Mouse (Mus musculus): ENCODE results near the gene Palld. TPM values are rescaled to one million over a fixed set of nuclear protein-coding genes. Genes with fewer than 3 reads are reported as not detected.

Gene Palld
- polyA plus RNA-seq, 1 experiment, result 58.2 TPM

DNA sequence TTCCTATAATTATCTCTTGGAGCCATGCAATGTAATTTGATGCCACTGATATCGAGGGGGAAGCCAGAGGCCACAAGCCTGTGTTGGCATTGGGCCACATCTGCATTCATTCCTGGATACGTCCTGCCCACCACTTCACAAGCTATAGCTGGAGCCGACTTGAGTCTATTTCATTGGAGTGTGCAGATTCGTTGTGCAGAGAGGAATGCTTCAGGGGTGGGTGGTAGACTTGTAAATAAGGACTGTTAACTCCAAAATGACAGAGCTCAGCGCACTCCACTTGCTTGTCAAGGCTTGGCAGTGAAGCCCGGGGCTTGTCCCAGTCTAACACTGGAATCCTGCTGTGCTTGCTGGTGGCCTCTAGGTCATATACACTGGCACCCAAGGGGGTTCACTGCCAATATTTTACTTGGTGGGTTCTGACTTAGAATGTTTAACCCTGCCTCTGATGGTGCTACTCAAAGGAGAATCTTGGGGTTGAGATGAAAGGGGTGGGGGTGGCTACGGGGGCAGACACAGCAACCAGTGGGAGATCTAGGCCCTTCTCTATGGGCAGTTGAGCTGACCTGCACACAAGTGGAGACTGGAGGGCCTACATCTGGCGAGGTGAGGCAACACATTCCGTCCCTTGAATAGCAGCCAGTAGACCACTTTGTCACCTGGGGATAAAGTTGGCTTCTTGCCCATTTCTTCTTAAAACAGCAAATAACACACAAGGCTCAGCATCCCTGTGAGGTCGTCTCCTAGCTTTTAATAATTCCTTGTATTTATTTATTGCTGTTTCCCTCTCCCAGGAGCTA lies 157.1 kb downstream of the Palld start:
- WGBS, result 51% methylated on average over 10 of the region's 10 CpGs
- no peak overlapping the region for H3K4me3 ChIP-seq (ENCODE audit: low read depth, low read length)
- TF ChIP-seq CTCF (IDR thresholded peaks at IDR 0.05; ENCODE audit: extremely low read depth, insufficient read length, insufficient replicate concordance, low read depth, low read length) (no peak), POLR2A (IDR thresholded peaks at IDR 0.05; ENCODE audit: low read depth, low read length) (no peak)
- no peaks in the 10 kb centered on the region for H3K36me3 ChIP-seq (ENCODE audit: control insufficient read depth, insufficient read depth, low read length)
- H3K4me1 ChIP-seq (ENCODE audit: control insufficient read depth, insufficient read depth, insufficient read length, low read length), result peaks cover 5% of the 10 kb centered on the region; the same call in 1 of the 2 replicates
- H3K27ac ChIP-seq (ENCODE audit: insufficient read depth, low read depth, low read length), result no peak overlapping the region
- no peaks in the 10 kb centered on the region for H3K27me3 ChIP-seq (ENCODE audit: control insufficient read depth, insufficient read depth, low read length)

DNA sequence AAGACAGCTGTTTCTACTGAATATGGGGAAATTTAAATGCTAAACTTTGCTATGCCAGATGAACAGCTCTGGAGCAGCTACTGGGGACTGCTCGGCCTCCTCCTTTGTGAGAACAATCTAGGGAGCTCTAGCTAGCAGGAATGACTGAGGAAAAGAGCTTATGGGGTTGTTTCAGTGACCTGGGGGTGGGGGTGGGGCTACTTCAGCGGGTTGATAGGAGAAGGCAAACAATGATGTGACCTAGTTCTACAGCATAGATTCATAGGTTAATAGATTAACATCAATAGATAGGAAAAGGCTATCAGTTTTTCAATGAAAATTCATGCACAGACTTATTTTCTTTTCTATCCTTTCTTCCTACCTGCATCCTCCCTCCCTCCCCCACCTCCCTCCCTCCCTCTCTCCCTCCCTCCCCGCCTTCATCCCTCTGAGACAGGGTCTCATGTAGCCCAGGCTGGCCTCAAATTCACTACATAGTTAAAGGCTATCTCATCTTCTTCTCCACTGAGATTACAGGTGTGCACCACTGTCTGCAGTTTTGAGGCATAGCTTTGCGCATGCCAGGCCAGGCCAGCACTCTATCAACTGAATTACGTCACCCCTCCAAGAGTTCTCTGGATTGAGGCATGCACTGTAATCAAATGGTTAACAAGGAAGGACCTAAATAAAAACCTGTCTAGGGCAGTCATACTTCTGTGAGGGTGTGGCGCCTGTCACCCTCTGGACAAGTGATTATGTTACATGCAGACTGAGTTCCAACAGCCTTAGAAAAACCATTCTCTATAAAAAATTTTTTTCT lies 158.5 kb downstream of the Palld start:
- Histone ChIP-seq H3K4me3 (ENCODE audit: low read depth, low read length) (no peak overlapping the region), H3K27ac (ENCODE audit: insufficient read depth, low read depth, low read length) (no peak overlapping the region), H3K36me3 (ENCODE audit: control insufficient read depth, insufficient read depth, low read length) (no peaks in the 10 kb centered on the region), H3K27me3 (ENCODE audit: control insufficient read depth, insufficient read depth, low read length) (no peaks in the 10 kb centered on the region), H3K4me1 (ENCODE audit: control insufficient read depth, insufficient read depth, insufficient read length, low read length) (peaks cover 5% of the 10 kb centered on the region; the same call in 1 of the 2 replicates)
- WGBS, result 44% methylated on average over 6 of the region's 6 CpGs
- TF ChIP-seq POLR2A (IDR thresholded peaks at IDR 0.05; ENCODE audit: low read depth, low read length) (no peak), CTCF (IDR thresholded peaks at IDR 0.05; ENCODE audit: extremely low read depth, insufficient read length, insufficient replicate concordance, low read depth, low read length) (no peak)

DNA sequence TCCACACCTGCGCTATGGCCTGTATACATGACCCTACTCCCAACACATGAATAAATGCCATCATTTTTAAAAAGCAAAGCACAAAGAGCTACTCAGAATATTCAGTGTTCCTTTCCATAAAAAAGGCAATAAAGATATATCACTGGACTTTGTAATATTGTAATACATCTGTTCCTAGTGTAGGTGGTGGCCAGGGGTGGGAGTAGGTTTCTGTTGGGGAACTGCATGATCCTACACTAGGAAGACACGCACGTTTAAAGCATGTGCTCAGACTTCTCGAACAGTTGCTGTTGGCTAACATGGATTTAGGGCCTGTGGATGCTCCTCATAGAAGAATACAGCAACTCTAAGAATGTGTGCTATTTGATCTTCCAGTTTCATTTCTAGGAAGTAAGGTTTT lies 165.0 kb downstream of the Palld start:
- H3K36me3 ChIP-seq (ENCODE audit: control insufficient read depth, insufficient read depth, low read length), result no peaks in the 10 kb centered on the region
- H3K4me3 ChIP-seq (ENCODE audit: low read depth, low read length), result no peak overlapping the region
- no peak overlapping the region for H3K27ac ChIP-seq (ENCODE audit: insufficient read depth, low read depth, low read length)
- TF ChIP-seq CTCF (IDR thresholded peaks at IDR 0.05; ENCODE audit: extremely low read depth, insufficient read length, insufficient replicate concordance, low read depth, low read length) (no peak), POLR2A (IDR thresholded peaks at IDR 0.05; ENCODE audit: low read depth, low read length) (no peak)
- peaks cover 12% of the 10 kb centered on the region; the same call in 1 of the 2 replicates for H3K4me1 ChIP-seq (ENCODE audit: control insufficient read depth, insufficient read depth, insufficient read length, low read length)
- 41% methylated on average over 4 of the region's 4 CpGs for WGBS
- H3K27me3 ChIP-seq (ENCODE audit: control insufficient read depth, insufficient read depth, low read length), result no peaks in the 10 kb centered on the region

DNA sequence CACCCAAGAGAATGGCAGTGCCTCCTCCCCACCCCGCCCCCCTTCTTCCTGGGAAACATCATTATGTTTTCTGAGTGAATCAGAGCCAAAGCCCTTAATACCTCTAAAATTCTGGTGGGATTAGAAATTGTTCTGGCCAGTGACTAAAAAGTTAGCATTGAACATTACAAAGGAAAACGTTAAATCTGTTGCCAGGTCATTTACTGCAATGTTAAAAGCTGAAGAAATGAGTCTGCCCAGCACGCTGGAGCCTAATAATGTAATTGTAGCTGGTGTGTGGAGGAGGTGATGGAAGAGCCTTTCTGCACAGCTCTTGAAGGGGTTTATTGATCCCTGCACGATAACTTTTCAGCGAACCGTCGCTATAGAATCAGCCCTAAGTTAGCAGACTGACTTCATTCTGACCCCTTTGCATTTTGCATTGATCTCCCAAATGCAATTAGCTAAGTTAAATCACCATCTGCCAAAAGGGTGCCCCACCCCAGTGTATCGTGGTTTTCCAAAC lies 165.7 kb downstream of the Palld start:
- Histone ChIP-seq H3K27me3 (ENCODE audit: control insufficient read depth, insufficient read depth, low read length) (no peaks in the 10 kb centered on the region), H3K4me3 (ENCODE audit: low read depth, low read length) (no peak overlapping the region), H3K4me1 (ENCODE audit: control insufficient read depth, insufficient read depth, insufficient read length, low read length) (peaks cover 12% of the 10 kb centered on the region; the same call in 1 of the 2 replicates), H3K36me3 (ENCODE audit: control insufficient read depth, insufficient read depth, low read length) (no peaks in the 10 kb centered on the region), H3K27ac (ENCODE audit: insufficient read depth, low read depth, low read length) (no peak overlapping the region)
- TF ChIP-seq CTCF (IDR thresholded peaks at IDR 0.05; ENCODE audit: extremely low read depth, insufficient read length, insufficient replicate concordance, low read depth, low read length), result no peak
- no peak for TF ChIP-seq POLR2A (IDR thresholded peaks at IDR 0.05; ENCODE audit: low read depth, low read length)
- 45% methylated on average over 8 of the region's 8 CpGs for WGBS

DNA sequence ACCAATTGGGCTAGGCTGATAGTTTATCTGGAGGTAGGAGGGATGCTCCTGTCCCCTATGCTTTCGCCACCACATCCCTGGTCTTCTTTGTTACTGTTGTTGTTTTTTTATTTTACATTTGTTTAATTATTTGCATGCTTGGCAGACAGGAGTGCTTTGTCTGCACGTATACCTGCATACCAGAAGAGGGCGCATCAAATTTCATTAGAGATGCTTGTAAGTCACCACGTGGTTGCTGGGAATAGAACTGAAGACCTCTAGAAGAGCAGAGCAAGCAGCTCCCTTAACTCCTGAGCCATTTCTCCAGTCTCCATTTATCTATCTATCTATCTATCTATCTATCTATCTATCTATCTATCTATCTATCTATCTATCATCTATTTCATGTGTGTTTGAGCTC lies 166.4 kb downstream of the Palld start:
- TF ChIP-seq POLR2A (IDR thresholded peaks at IDR 0.05; ENCODE audit: low read depth, low read length) (no peak), CTCF (IDR thresholded peaks at IDR 0.05; ENCODE audit: extremely low read depth, insufficient read length, insufficient replicate concordance, low read depth, low read length) (no peak)
- WGBS, result 50% methylated on average over 4 of the region's 4 CpGs
- H3K27ac ChIP-seq (ENCODE audit: insufficient read depth, low read depth, low read length), result no peak overlapping the region
- H3K27me3 ChIP-seq (ENCODE audit: control insufficient read depth, insufficient read depth, low read length), result no peaks in the 10 kb centered on the region
- H3K36me3 ChIP-seq (ENCODE audit: control insufficient read depth, insufficient read depth, low read length), result no peaks in the 10 kb centered on the region
- H3K4me3 ChIP-seq (ENCODE audit: low read depth, low read length), result no peak overlapping the region
- H3K4me1 ChIP-seq (ENCODE audit: control insufficient read depth, insufficient read depth, insufficient read length, low read length), result peaks cover 12% of the 10 kb centered on the region; the same call in 1 of the 2 replicates

DNA sequence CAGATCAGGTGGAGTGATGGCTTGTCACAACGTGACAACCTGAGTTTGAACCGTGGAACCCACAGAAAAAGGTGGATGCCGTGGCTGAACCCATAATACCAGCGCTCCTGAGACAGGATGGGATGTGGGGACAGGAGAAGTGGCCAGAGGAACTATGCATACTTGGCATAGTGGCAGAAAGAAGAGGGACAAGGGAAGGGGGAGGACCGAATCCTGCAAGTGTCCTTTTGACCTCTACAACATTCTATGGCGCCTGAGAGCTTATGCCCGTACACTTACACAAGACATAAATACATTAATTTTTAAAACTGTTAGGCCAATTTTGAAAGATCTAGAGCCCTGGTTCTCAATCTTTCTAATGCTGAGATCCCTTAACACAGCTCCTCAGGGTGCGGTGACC lies 168.3 kb downstream of the Palld start:
- no peak overlapping the region for H3K4me3 ChIP-seq (ENCODE audit: low read depth, low read length)
- no peaks in the 10 kb centered on the region for H3K27me3 ChIP-seq (ENCODE audit: control insufficient read depth, insufficient read depth, low read length)
- no peak for TF ChIP-seq POLR2A (IDR thresholded peaks at IDR 0.05; ENCODE audit: low read depth, low read length)
- TF ChIP-seq CTCF (IDR thresholded peaks at IDR 0.05; ENCODE audit: extremely low read depth, insufficient read length, insufficient replicate concordance, low read depth, low read length), result no peak
- peaks cover 13% of the 10 kb centered on the region; the same call in 1 of the 2 replicates for H3K4me1 ChIP-seq (ENCODE audit: control insufficient read depth, insufficient read depth, insufficient read length, low read length)
- no peak overlapping the region for H3K27ac ChIP-seq (ENCODE audit: insufficient read depth, low read depth, low read length)
- H3K36me3 ChIP-seq (ENCODE audit: control insufficient read depth, insufficient read depth, low read length), result no peaks in the 10 kb centered on the region
- 96% methylated on average over 8 of the region's 8 CpGs for WGBS

DNA sequence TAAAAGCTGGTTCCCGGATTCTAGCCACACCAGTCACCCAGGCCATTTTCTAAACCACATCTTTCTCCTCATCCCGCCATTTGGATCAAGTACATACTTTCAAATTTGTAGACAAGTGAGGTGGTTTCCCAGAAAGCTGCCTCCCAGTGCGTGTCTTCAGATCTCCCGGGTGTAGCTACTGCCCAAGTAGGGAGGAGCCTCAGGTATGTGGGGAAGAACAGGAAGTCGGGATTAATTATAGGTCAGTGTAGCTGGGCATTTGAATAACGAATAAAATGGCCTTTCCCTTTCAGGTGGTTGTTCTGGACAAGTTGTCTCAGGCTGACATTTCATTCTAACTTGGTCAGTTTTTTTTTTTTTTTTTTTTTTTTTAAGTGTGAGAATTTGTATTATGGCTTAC lies 170.3 kb downstream of the Palld start:
- H3K27ac ChIP-seq (ENCODE audit: insufficient read depth, low read depth, low read length), result peak overlapping the region; percentile 45; the same call in 1 of the 2 replicates
- peaks cover 8% of the 10 kb centered on the region; the same call in 1 of the 2 replicates for H3K4me1 ChIP-seq (ENCODE audit: control insufficient read depth, insufficient read depth, insufficient read length, low read length)
- H3K4me3 ChIP-seq (ENCODE audit: low read depth, low read length), result no peak overlapping the region; the same call in 1 of the 2 replicates
- no peaks in the 10 kb centered on the region for H3K27me3 ChIP-seq (ENCODE audit: control insufficient read depth, insufficient read depth, low read length)
- WGBS, result 29% methylated on average over 6 of the region's 6 CpGs
- H3K36me3 ChIP-seq (ENCODE audit: control insufficient read depth, insufficient read depth, low read length), result no peaks in the 10 kb centered on the region
- TF ChIP-seq CTCF (IDR thresholded peaks at IDR 0.05; ENCODE audit: extremely low read depth, insufficient read length, insufficient replicate concordance, low read depth, low read length), result no peak
- no peak; the same call in 1 of the 2 replicates for TF ChIP-seq POLR2A (IDR thresholded peaks at IDR 0.05; ENCODE audit: low read depth, low read length)

Measured in small intestine, adult 2 months (tissue).